In genomic region chr5:67764798-67765197, GRCm38 (mm10) we compare ENCODE assay signal across 13 mouse cellular contexts.
DNase-seq lines count a peak whose midpoint lies in the region; ATAC-seq and TF ChIP-seq lines count a peak whose summit lies in the region.
"Had no signal": no experiment of that assay in that cellular context is flagged by ENCODE, and none has a peak within 500 bp of the region (broad histone marks: within the 10 kb centered on the region; RNA-seq: fewer than 3 reads in every experiment).

No protein-coding gene starts in this region.

- TF ChIP-seq RAD21 in MEL (IDR thresholded peaks at IDR 0.05; ENCODE audit: low read depth, low read length), result no peak; the same call in 1 of the 2 replicates

- H3K9ac ChIP-seq in intestine, postnatal 0 days (ENCODE audit: low read depth, low read length), result no peak overlapping the region
- H3K9ac ChIP-seq in intestine, embryonic 16.5 days (ENCODE audit: low read depth, low read length), result no peak overlapping the region
- H3K9ac ChIP-seq in MEL (ENCODE audit: control insufficient read depth, low read depth, low read length, poor library complexity, severe bottlenecking), result no peak overlapping the region
- H3K9ac ChIP-seq: limb, embryonic 12.5 days; lung, embryonic 14.5 days; midbrain, embryonic 15.5 days had no signal

- TF ChIP-seq CTCF in intestine, postnatal 0 days (IDR thresholded peaks at IDR 0.05; ENCODE audit: low read depth), result peak; percentile 55
- TF ChIP-seq CTCF in MEL (IDR thresholded peaks at IDR 0.05 in 2 of 3, conservative IDR thresholded peaks at IDR 0.05 in 1 of 3; ENCODE audit: control insufficient read depth in 1 of 3, insufficient read depth in 1 of 3, low read depth in 2 of 3, low read length in 3 of 3, poor library complexity in 1 of 3, severe bottlenecking in 1 of 3), result peak; percentile 24 to 55 (median 55); a peak in 4 of 6 replicates

- H3K4me2 ChIP-seq in intestine, postnatal 0 days (replicated peaks; ENCODE audit: low read depth), result no peak overlapping the region
- H3K4me2 ChIP-seq in intestine, embryonic 16.5 days (ENCODE audit: low read depth, low read length), result no peak overlapping the region
- H3K4me2 ChIP-seq: limb, embryonic 12.5 days; lung, embryonic 14.5 days; midbrain, embryonic 15.5 days had no signal

- peaks cover 12% of the 10 kb centered on the region for H3K36me3 ChIP-seq in intestine, postnatal 0 days (ENCODE audit: control insufficient read depth, insufficient read depth)
- H3K36me3 ChIP-seq in intestine, embryonic 16.5 days (ENCODE audit: control insufficient read depth, insufficient read depth, low read length), result no peaks in the 10 kb centered on the region
- peaks cover 0 to 4% of the 10 kb centered on the region in 2 experiments; a peak in 3 of 4 replicates for H3K36me3 ChIP-seq in MEL (ENCODE audit: control insufficient read depth in 1 of 2, insufficient read depth in 2 of 2, low read length in 2 of 2)
- H3K36me3 ChIP-seq: limb, embryonic 12.5 days; midbrain, embryonic 15.5 days had no signal

- H3K79me2 ChIP-seq in MEL (ENCODE audit: control insufficient read depth, insufficient read depth, low read length, poor library complexity), result no peaks in the 10 kb centered on the region

- H3K4me3 ChIP-seq in intestine, postnatal 0 days (ENCODE audit: low read depth, low read length), result no peak overlapping the region
- H3K4me3 ChIP-seq in intestine, embryonic 16.5 days (ENCODE audit: low read length), result no peak overlapping the region
- no peak overlapping the region for H3K4me3 ChIP-seq in MEL (ENCODE audit: control insufficient read depth in 1 of 2, insufficient read depth in 1 of 2, low read depth in 2 of 2, low read length in 2 of 2)
- H3K4me3 ChIP-seq: limb, embryonic 12.5 days; midbrain, embryonic 15.5 days had no signal

- no peaks in the 10 kb centered on the region for H3K9me3 ChIP-seq in intestine, postnatal 0 days (ENCODE audit: control insufficient read depth)
- no peaks in the 10 kb centered on the region for H3K9me3 ChIP-seq in intestine, embryonic 16.5 days (ENCODE audit: control insufficient read depth, low read length)
- H3K9me3 ChIP-seq in MEL (replicated peaks; ENCODE audit: insufficient read depth, low read length), result no peaks in the 10 kb centered on the region
- H3K9me3 ChIP-seq: limb, embryonic 12.5 days; midbrain, embryonic 15.5 days had no signal

- 95% methylated on average over 3 of the region's 3 CpGs for WGBS in intestine, postnatal 0 days
- 94% methylated on average over 3 of the region's 3 CpGs for WGBS in intestine, embryonic 16.5 days

- no peaks in the 10 kb centered on the region for H3K27me3 ChIP-seq in intestine, postnatal 0 days (replicated peaks; ENCODE audit: control insufficient read depth, insufficient read depth, low read length)
- H3K27me3 ChIP-seq in intestine, embryonic 16.5 days (replicated peaks; ENCODE audit: control insufficient read depth, insufficient read depth, low read length), result no peaks in the 10 kb centered on the region
- H3K27me3 ChIP-seq in MEL (ENCODE audit: control insufficient read depth in 1 of 2, insufficient read depth in 2 of 2, low read length in 2 of 2), result no peaks in the 10 kb centered on the region
- H3K27me3 ChIP-seq: limb, embryonic 12.5 days; midbrain, embryonic 15.5 days had no signal

- ATAC-seq in intestine, postnatal 0 days, result no peak
- ATAC-seq in intestine, embryonic 16.5 days, result no peak
- peak; percentile 28 for ATAC-seq in inflammation-experienced regulatory T-cells, adult 6 months
- ATAC-seq: hindbrain, embryonic 16.5 days; midbrain, embryonic 15.5 days had no signal

- TF ChIP-seq POLR2A in MEL (IDR thresholded peaks at IDR 0.05; ENCODE audit: control insufficient read depth in 1 of 2, insufficient read depth in 1 of 2, low read depth in 1 of 2, low read length in 2 of 2, poor library complexity in 1 of 2), result no peak

- no peaks in the 10 kb centered on the region for H3K4me1 ChIP-seq in intestine, postnatal 0 days (replicated peaks; ENCODE audit: control insufficient read depth, insufficient read depth, low read length)
- H3K4me1 ChIP-seq in intestine, embryonic 16.5 days (ENCODE audit: control insufficient read depth, insufficient read depth, low read length), result no peaks in the 10 kb centered on the region
- H3K4me1 ChIP-seq in MEL (ENCODE audit: control insufficient read depth in 1 of 2, insufficient read depth in 2 of 2, low read length in 2 of 2), result no peaks in the 10 kb centered on the region
- H3K4me1 ChIP-seq: limb, embryonic 12.5 days; midbrain, embryonic 15.5 days had no signal

- peak; percentile 20 to 27 for DNase-seq in B cell, adult 2 months
- DNase-seq in MEL (ENCODE audit: low read depth, low spot score), result peak; percentile 34
- no peak for DNase-seq in adrenal gland, postnatal 36 days
- no peak for DNase-seq in adrenal gland, postnatal 25 days
- DNase-seq in cerebellum, adult 11 months, result no peak
- DNase-seq: lung, embryonic 14.5 days; thymus, postnatal 36 days had no signal

- H3K27ac ChIP-seq in intestine, postnatal 0 days (ENCODE audit: low read depth, low read length), result no peak overlapping the region
- H3K27ac ChIP-seq in intestine, embryonic 16.5 days (ENCODE audit: low read length), result no peak overlapping the region
- H3K27ac ChIP-seq in MEL (ENCODE audit: control insufficient read depth, low read depth, low read length), result no peak overlapping the region
- H3K27ac ChIP-seq: limb, embryonic 12.5 days; midbrain, embryonic 15.5 days had no signal

- TF ChIP-seq EP300 in MEL (IDR thresholded peaks at IDR 0.05; ENCODE audit: low read depth in 1 of 2, low read length in 2 of 2), result no peak

TF ChIP-seq in MEL, 35 proteins besides CTCF, POLR2A, EP300 and RAD21:
- TF ChIP-seq TBP (IDR thresholded peaks at IDR 0.05; ENCODE audit: low read depth, low read length) (no peak), NRF1 (IDR thresholded peaks at IDR 0.05; ENCODE audit: insufficient read depth, low read depth, low read length, poor library complexity, severe bottlenecking) (no peak), MAX (IDR thresholded peaks at IDR 0.05; ENCODE audit: low read length) (no peak), JUND (IDR thresholded peaks at IDR 0.05; ENCODE audit: low read depth, low read length) (no peak), ZMIZ1 (IDR thresholded peaks at IDR 0.05; ENCODE audit: low read depth, low read length) (no peak), ELF1 (IDR thresholded peaks at IDR 0.05; ENCODE audit: low read depth, low read length) (no peak), MYC (IDR thresholded peaks at IDR 0.05; ENCODE audit: low read depth, low read length) (no peak), BHLHE40 (IDR thresholded peaks at IDR 0.05; ENCODE audit: borderline replicate concordance, low read depth, low read length) (no peak), UBTF (IDR thresholded peaks at IDR 0.05; ENCODE audit: borderline replicate concordance, insufficient read depth, low read depth, low read length) (no peak), RCOR1 (IDR thresholded peaks at IDR 0.05; ENCODE audit: low read depth, low read length) (no peak), TAL1 (IDR thresholded peaks at IDR 0.05; ENCODE audit: low read length) (no peak)

Comparison
In these comparisons a context has a peak if more than half of its experiments do, and no peak if none do; other contexts are left out.
1. DNase-seq: peak in B cell, adult 2 months (2 of 2) and MEL (single experiment); none in adrenal gland, postnatal 36 days (0 of 2), adrenal gland, postnatal 25 days (single experiment) and cerebellum, adult 11 months (single experiment).